Mouse (Mus musculus): ENCODE results near the gene Ccdc33.

- TF ChIP-seq CHD1 (IDR thresholded peaks at IDR 0.05; ENCODE audit: low read depth, low read length): no peak
- no peak for TF ChIP-seq BHLHE40 (IDR thresholded peaks at IDR 0.05; ENCODE audit: low read depth, low read length)
Measured at GRCm38 (mm10) chr9:58110787-58111186, 7.8 kb downstream of the Ccdc33 start.

Data from CH12.LX (cell line).